In the genomic region with DNA sequence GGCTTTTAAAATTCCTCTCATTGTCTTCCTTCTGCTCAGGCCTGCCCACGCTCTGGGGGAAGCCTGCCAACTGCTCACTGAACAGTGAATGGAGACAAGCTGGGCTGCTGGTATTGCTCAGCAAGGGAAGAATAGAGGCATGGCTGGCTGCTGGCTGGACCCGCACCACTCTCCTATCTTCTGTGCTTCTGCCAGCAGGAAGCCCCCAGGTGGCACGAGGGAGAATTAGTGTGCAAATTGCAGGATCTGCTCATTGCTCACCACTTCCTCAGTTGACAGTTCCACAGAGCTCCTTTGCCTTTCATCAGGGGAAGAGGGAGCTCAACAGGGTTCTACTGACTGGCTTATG, we compare ENCODE assay signal across 8 mouse cellular contexts.
DNase-seq lines count a peak whose midpoint lies in the region; ATAC-seq lines count a peak whose summit lies in the region.

No protein-coding gene starts in this region.

- H3K4me2 ChIP-seq in neural tube, embryonic 11.5 days (ENCODE audit: low read depth): no peak overlapping the region
- H3K4me2 ChIP-seq in heart, embryonic 13.5 days: peak overlapping the region; percentile 47
- no peak overlapping the region for H3K4me2 ChIP-seq in lung, embryonic 16.5 days (ENCODE audit: low read depth, low read length)

- no peaks in the 10 kb centered on the region for H3K36me3 ChIP-seq in neural tube, embryonic 11.5 days (ENCODE audit: control insufficient read depth, insufficient read depth, low read length)
- H3K36me3 ChIP-seq in heart, embryonic 13.5 days: no peaks in the 10 kb centered on the region
- no peaks in the 10 kb centered on the region for H3K36me3 ChIP-seq in lung, embryonic 16.5 days (ENCODE audit: control insufficient read depth, insufficient read depth, low read length)

- H3K4me1 ChIP-seq in neural tube, embryonic 11.5 days (ENCODE audit: control insufficient read depth, insufficient read depth, low read length): peaks cover 5% of the 10 kb centered on the region; the same call in 1 of the 2 replicates
- peaks cover 40% of the 10 kb centered on the region for H3K4me1 ChIP-seq in heart, embryonic 13.5 days
- H3K4me1 ChIP-seq in lung, embryonic 16.5 days (replicated peaks; ENCODE audit: control insufficient read depth, insufficient read depth, low read length): peaks cover 46% of the 10 kb centered on the region

- DNase-seq in neural tube, embryonic 11.5 days (ENCODE audit: low spot score): peak; percentile 10
- DNase-seq in neural tube, embryonic 10.5 days (ENCODE audit: extremely low spot score, low spot score): no peak
- DNase-seq in cerebellum, postnatal 14 days: peak; percentile 86
- DNase-seq in kidney, postnatal 14 days: peak; percentile 76
- peak; percentile 47 for DNase-seq in retina, embryonic 14.5 days (ENCODE audit: low spot score)
- no peak for DNase-seq in T-cell, adult 2 months (ENCODE audit: low spot score)

- ATAC-seq in neural tube, embryonic 11.5 days (ENCODE audit: insufficient read depth, low FRiP score, low TSS enrichment): peak; percentile 46; the same call in 1 of the 2 replicates
- ATAC-seq in heart, embryonic 13.5 days (ENCODE audit: extremely low read depth, insufficient number of reproducible peaks, low FRiP score, low TSS enrichment): no peak
- peak; percentile 46 for ATAC-seq in lung, embryonic 16.5 days (ENCODE audit: low read depth)

- H3K9ac ChIP-seq in neural tube, embryonic 11.5 days (ENCODE audit: low read length): no peak overlapping the region
- no peak overlapping the region for H3K9ac ChIP-seq in heart, embryonic 13.5 days
- H3K9ac ChIP-seq in lung, embryonic 16.5 days (ENCODE audit: low read length): no peak overlapping the region

- no peak overlapping the region for H3K4me3 ChIP-seq in neural tube, embryonic 11.5 days (ENCODE audit: low read depth, low read length)
- H3K4me3 ChIP-seq in heart, embryonic 13.5 days: no peak overlapping the region
- no peak overlapping the region for H3K4me3 ChIP-seq in lung, embryonic 16.5 days (ENCODE audit: low read length)

- WGBS in neural tube, embryonic 11.5 days: 9% methylated on average over 3 of the region's 3 CpGs
- WGBS in heart, embryonic 13.5 days: 7% methylated on average over 3 of the region's 3 CpGs
- WGBS in lung, embryonic 16.5 days: 10% methylated on average over 3 of the region's 3 CpGs

- no peak overlapping the region for H3K27ac ChIP-seq in neural tube, embryonic 11.5 days (ENCODE audit: low read depth, low read length)
- peak overlapping the region; percentile 29 for H3K27ac ChIP-seq in heart, embryonic 13.5 days (replicated peaks)
- H3K27ac ChIP-seq in lung, embryonic 16.5 days (ENCODE audit: low read length): peak overlapping the region; percentile 28; the same call in 1 of the 2 replicates

- no peaks in the 10 kb centered on the region for H3K9me3 ChIP-seq in neural tube, embryonic 11.5 days (ENCODE audit: control insufficient read depth, low read length)
- no peaks in the 10 kb centered on the region for H3K9me3 ChIP-seq in heart, embryonic 13.5 days
- no peaks in the 10 kb centered on the region for H3K9me3 ChIP-seq in lung, embryonic 16.5 days (ENCODE audit: control insufficient read depth, low read length)

- no peaks in the 10 kb centered on the region for H3K27me3 ChIP-seq in neural tube, embryonic 11.5 days (ENCODE audit: control insufficient read depth, insufficient read depth, low read length)
- H3K27me3 ChIP-seq in heart, embryonic 13.5 days (replicated peaks): no peaks in the 10 kb centered on the region
- H3K27me3 ChIP-seq in lung, embryonic 16.5 days (ENCODE audit: control insufficient read depth, insufficient read depth, low read depth, low read length): no peaks in the 10 kb centered on the region

Comparison
In these comparisons a context has a peak if more than half of its experiments do, and no peak if none do; other contexts are left out.
1. DNase-seq: peak in neural tube, embryonic 11.5 days (single experiment), cerebellum, postnatal 14 days (2 of 2), kidney, postnatal 14 days (single experiment) and retina, embryonic 14.5 days (single experiment); none in neural tube, embryonic 10.5 days (single experiment) and T-cell, adult 2 months (single experiment).